ENCODE assay signal across 16 mouse cellular contexts in the genomic region with DNA sequence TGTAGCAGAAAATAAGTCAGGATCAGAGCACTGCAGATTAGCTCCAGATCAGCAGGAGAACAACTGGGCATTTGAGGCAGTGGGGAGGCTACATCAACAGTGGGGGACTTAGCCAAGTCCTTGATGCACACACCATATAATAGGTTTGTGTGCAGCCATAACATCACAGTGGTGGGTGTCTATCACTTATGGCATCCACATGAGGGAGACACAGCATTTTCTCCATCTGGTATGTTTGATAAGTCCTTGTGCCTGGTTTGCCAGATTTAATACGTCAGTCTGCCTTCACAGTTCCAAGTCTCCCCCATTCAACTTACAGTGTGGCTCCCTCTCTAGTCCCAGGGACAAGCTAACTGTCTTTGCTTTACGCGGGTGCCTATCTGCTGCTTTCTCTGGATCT. TPM values are rescaled to one million over a fixed set of nuclear protein-coding genes. Genes with fewer than 3 reads are reported as not detected.
DNase-seq lines count a peak whose midpoint lies in the region; ATAC-seq lines count a peak whose summit lies in the region.
"Had no signal": no experiment of that assay in that cellular context is flagged by ENCODE, and none has a peak within 500 bp of the region (broad histone marks: within the 10 kb centered on the region; RNA-seq: fewer than 3 reads in every experiment).

No protein-coding gene starts in this region.

- ATAC-seq in heart, embryonic 12.5 days (ENCODE audit: insufficient number of reproducible peaks, low FRiP score): no peak
- ATAC-seq: liver, embryonic 12.5 days; Patski had no signal

- H3K9me3 ChIP-seq in heart, embryonic 12.5 days (replicated peaks): no peaks in the 10 kb centered on the region
- H3K9me3 ChIP-seq: embryonic facial prominence, embryonic 12.5 days; liver, embryonic 12.5 days had no signal

- H3K4me3 ChIP-seq in heart, embryonic 12.5 days: no peak overlapping the region
- H3K4me3 ChIP-seq: embryonic facial prominence, embryonic 12.5 days; heart, adult 2 months; liver, embryonic 12.5 days had no signal

- H3K4me2 ChIP-seq in heart, embryonic 12.5 days: no peak overlapping the region
- H3K4me2 ChIP-seq: embryonic facial prominence, embryonic 12.5 days; liver, embryonic 12.5 days had no signal

- peaks cover 14% of the 10 kb centered on the region for H3K36me3 ChIP-seq in heart, embryonic 12.5 days

- WGBS in heart, embryonic 12.5 days: 75% methylated on average over 3 of the region's 3 CpGs

- intact Hi-C loops in left cerebral cortex, postnatal 14 days (cut with DNase I): no loop called here

- peaks cover 12% of the 10 kb centered on the region for H3K4me1 ChIP-seq in heart, embryonic 12.5 days (replicated peaks)

- DNase-seq in layer of hippocampus, adult 18-20 months (ENCODE audit: low spot score in 2 of 2): peak; percentile 10 to 53
- DNase-seq in layer of hippocampus, adult 11-12 months (ENCODE audit: low spot score): no peak
- peak; percentile 24 to 32 for DNase-seq in right cerebral cortex, adult 2 months (ENCODE audit: low spot score in 2 of 2)
- DNase-seq in right cerebral cortex, postnatal 4 days: no peak
- DNase-seq in left cerebral cortex, postnatal 14 days (ENCODE audit: low spot score in 2 of 2): peak; percentile 16 to 65
- DNase-seq in telencephalon, adult 2 months (ENCODE audit: low read depth, low spot score): peak; percentile 77
- DNase-seq: cerebellum, postnatal 36 days; heart, adult 2 months; kidney, adult 11 months; lung, postnatal 10 days had no signal

- H3K27ac ChIP-seq in heart, embryonic 12.5 days (ENCODE audit: poor library complexity, severe bottlenecking): no peak overlapping the region
- H3K27ac ChIP-seq: embryonic facial prominence, embryonic 12.5 days; heart, adult 2 months; liver, embryonic 12.5 days; stomach, postnatal 0 days had no signal

- no peaks in the 10 kb centered on the region for H3K27me3 ChIP-seq in heart, embryonic 12.5 days (replicated peaks)
- H3K27me3 ChIP-seq: CH12.LX; embryonic facial prominence, embryonic 12.5 days; liver, embryonic 12.5 days; Patski had no signal

- H3K9ac ChIP-seq in heart, embryonic 12.5 days: no peak overlapping the region
- H3K9ac ChIP-seq: embryonic facial prominence, embryonic 12.5 days; liver, embryonic 12.5 days had no signal

RNA-seq across cellular contexts. Expression of a gene that starts 1.7 kb away (rescaled TPM):
- 10 to 100 TPM; 25.1 to 27.2 TPM for total RNA-seq in layer of hippocampus, adult 18-20 months (2021)
- total RNA-seq in left cerebral cortex, postnatal 14 days (2021): 10 to 100 TPM; 30.3 to 33.2 TPM
- 19.2 and 23.8 TPM in 2 replicates for polyA plus RNA-seq in heart, embryonic 12.5 days (2016; fragmentation: Nextera tagmentation; extraction: Ambion mirVana)

RNA-seq across cellular contexts. Expression of a gene that starts 24.3 kb away (rescaled TPM):
- 10 to 100 TPM; 12.3 to 13.0 TPM for total RNA-seq in layer of hippocampus, adult 18-20 months (2021)
- 10 to 100 TPM; 11.2 to 13.9 TPM for total RNA-seq in left cerebral cortex, postnatal 14 days (2021)
- 0.08 and 0.18 TPM in 2 replicates for polyA plus RNA-seq in heart, embryonic 12.5 days (2016; fragmentation: Nextera tagmentation; extraction: Ambion mirVana)
- total RNA-seq: heart, adult 2 months had no signal
- polyA plus RNA-seq: Patski had no signal

RNA-seq across cellular contexts. Expression of a gene that starts 49.3 kb away (rescaled TPM):
- 100 to 1,000 TPM; 108 to 113 TPM for total RNA-seq in layer of hippocampus, adult 18-20 months (2021)
- total RNA-seq in left cerebral cortex, postnatal 14 days (2021): 10 to 100 TPM; 71.3 to 75.2 TPM
- 58.5 and 60.9 TPM in 2 replicates for polyA plus RNA-seq in heart, embryonic 12.5 days (2016; fragmentation: Nextera tagmentation; extraction: Ambion mirVana)

Comparison
In these comparisons a context has a peak if more than half of its experiments do, and no peak if none do; other contexts are left out.
1. DNase-seq: peak in layer of hippocampus, adult 18-20 months (2 of 2), right cerebral cortex, adult 2 months (2 of 2), left cerebral cortex, postnatal 14 days (2 of 2) and telencephalon, adult 2 months (single experiment); none in layer of hippocampus, adult 11-12 months (single experiment) and right cerebral cortex, postnatal 4 days (single experiment).